Mouse (Mus musculus) cerebellum, adult 9-10 months (tissue): ENCODE results near the gene Trpm1.
A peak's percentile ranks its signal among the peaks of the same experiment; 100 is the strongest.

Source experiments
- DNase-seq: peaks from one replicate; pipeline ENCODE4 v3.0.0; 2022

The Trpm1 gene

GRCm38 (mm10) chr7:64237747-64238146 lies 84.1 kb downstream of the Trpm1 start:
- DNase-seq: no peak

- no peak for DNase-seq
Observed at GRCm38 (mm10) chr7:64238410-64239086, 84.9 kb downstream of the Trpm1 start.

GRCm38 (mm10) chr7:64239138-64239805 lies 85.6 kb downstream of the Trpm1 start:
- DNase-seq: no peak

GRCm38 (mm10) chr7:64239806-64240315 lies 86.2 kb downstream of the Trpm1 start:
- peak; percentile 23 for DNase-seq

GRCm38 (mm10) chr7:64242424-64242823 lies 88.8 kb downstream of the Trpm1 start:
- DNase-seq: no peak

GRCm38 (mm10) chr7:64244371-64244770 lies 90.7 kb downstream of the Trpm1 start:
- no peak for DNase-seq

- DNase-seq: no peak
Observed at GRCm38 (mm10) chr7:64246713-64247112, 93.1 kb downstream of the Trpm1 start.

- no peak for DNase-seq
Observed at GRCm38 (mm10) chr7:64248352-64248751, 94.7 kb downstream of the Trpm1 start.

GRCm38 (mm10) chr7:64249715-64250114 lies 96.1 kb downstream of the Trpm1 start:
- DNase-seq: no peak

- DNase-seq: no peak
Observed at GRCm38 (mm10) chr7:64250417-64250816, 96.8 kb downstream of the Trpm1 start.

GRCm38 (mm10) chr7:64253736-64254135 lies 100.1 kb downstream of the Trpm1 start:
- DNase-seq: no peak

- DNase-seq: no peak
Observed at GRCm38 (mm10) chr7:64265502-64266279, 112.1 kb downstream of the Trpm1 start.

- no peak for DNase-seq
Observed at GRCm38 (mm10) chr7:64266587-64266986, 113.0 kb downstream of the Trpm1 start.

GRCm38 (mm10) chr7:64271926-64272325 lies 118.3 kb downstream of the Trpm1 start:
- no peak for DNase-seq

GRCm38 (mm10) chr7:64275518-64275917 lies 121.9 kb downstream of the Trpm1 start:
- DNase-seq: no peak

- DNase-seq: no peak
Observed at GRCm38 (mm10) chr7:64276921-64277320, 123.3 kb downstream of the Trpm1 start.

GRCm38 (mm10) chr7:64278526-64278925 lies 124.9 kb downstream of the Trpm1 start:
- DNase-seq: no peak

- no peak for DNase-seq
Observed at GRCm38 (mm10) chr7:64279548-64279947, 125.9 kb downstream of the Trpm1 start.

GRCm38 (mm10) chr7:64286566-64286965 lies 132.9 kb downstream of the Trpm1 start:
- no peak for DNase-seq

GRCm38 (mm10) chr7:64287414-64288091 lies 133.9 kb downstream of the Trpm1 start, which contains the start of gene Mtmr10:
Gene Mtmr10 (plus strand): TSS chr7:64287653.
- DNase-seq: peak; percentile 97

- DNase-seq: no peak
Observed at GRCm38 (mm10) chr7:64289416-64289815, 135.8 kb downstream of the Trpm1 start.

- DNase-seq: no peak
Observed at GRCm38 (mm10) chr7:64290431-64290830, 136.8 kb downstream of the Trpm1 start.

GRCm38 (mm10) chr7:64291722-64292121 lies 138.1 kb downstream of the Trpm1 start:
- no peak for DNase-seq
